8 mouse cellular contexts compared by ENCODE assay signal in the genomic region with DNA sequence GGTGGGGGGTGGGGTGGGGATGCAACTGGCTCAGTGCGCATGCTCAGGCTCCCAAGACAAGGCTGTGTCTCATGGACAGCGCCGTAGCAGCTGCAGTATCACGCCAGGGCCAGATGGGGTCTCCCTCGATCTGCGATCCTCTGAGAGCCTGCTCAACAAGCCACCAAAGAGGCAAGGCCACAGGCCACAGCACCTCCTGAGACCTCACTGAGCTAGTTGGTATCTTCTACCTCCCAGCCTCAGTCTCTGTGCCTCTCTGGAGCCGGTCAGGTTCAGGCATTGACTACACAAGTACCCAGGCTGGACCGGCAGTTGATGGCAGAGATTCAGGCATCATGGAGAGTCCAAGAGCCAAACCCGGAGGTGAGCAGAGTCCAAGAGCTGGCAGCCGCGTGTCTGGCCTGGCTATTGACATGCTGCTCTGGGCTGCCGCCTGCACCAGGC. TPM values are rescaled to one million over a fixed set of nuclear protein-coding genes. Genes with fewer than 3 reads are reported as not detected.
A peak's percentile ranks its signal among the peaks of the same experiment; 100 is the strongest.
DNase-seq lines count a peak whose midpoint lies in the region; ATAC-seq and TF ChIP-seq lines count a peak whose summit lies in the region.

No protein-coding gene starts in this region.

- H3K9me3 ChIP-seq in embryonic facial prominence, embryonic 14.5 days (ENCODE audit: control insufficient read depth, low read length): no peaks in the 10 kb centered on the region
- no peaks in the 10 kb centered on the region for H3K9me3 ChIP-seq in limb, embryonic 11.5 days (ENCODE audit: control insufficient read depth, low read length)
- H3K9me3 ChIP-seq in midbrain, postnatal 0 days (ENCODE audit: low read length): no peaks in the 10 kb centered on the region
- no peaks in the 10 kb centered on the region for H3K9me3 ChIP-seq in stomach, embryonic 15.5 days

- DNase-seq in 3T3-L1 (ENCODE audit: low read depth, low spot score): peak; percentile 64
- peak; percentile 94 for DNase-seq in embryonic facial prominence, embryonic 14.5 days (ENCODE audit: low spot score)
- peak; percentile 58 to 60 for DNase-seq in heart, adult 9 months (ENCODE audit: low spot score in 2 of 2)
- peak; percentile 80 to 91 for DNase-seq in kidney, adult 8-10 months
- DNase-seq in limb, embryonic 11.5 days (ENCODE audit: low spot score): peak; percentile 92
- peak; percentile 97 for DNase-seq in midbrain, postnatal 0 days (ENCODE audit: low spot score)

- WGBS in bone marrow, adult 2 months: 31% methylated on average over 12 of the region's 12 CpGs
- WGBS in embryonic facial prominence, embryonic 14.5 days: 26% methylated on average over 12 of the region's 12 CpGs
- WGBS in limb, embryonic 11.5 days: 30% methylated on average over 12 of the region's 12 CpGs
- 27% methylated on average over 12 of the region's 12 CpGs for WGBS in midbrain, postnatal 0 days
- 28% methylated on average over 12 of the region's 12 CpGs for WGBS in stomach, embryonic 15.5 days

- TF ChIP-seq CTCF in bone marrow, adult 2 months (IDR thresholded peaks at IDR 0.05; ENCODE audit: control insufficient read depth, insufficient read depth, low read length): peak; percentile 57
- peak; percentile 92 for TF ChIP-seq CTCF in midbrain, postnatal 0 days (IDR thresholded peaks at IDR 0.05)

- no peaks in the 10 kb centered on the region for H3K36me3 ChIP-seq in embryonic facial prominence, embryonic 14.5 days (ENCODE audit: control insufficient read depth, insufficient read depth, low read length)
- H3K36me3 ChIP-seq in limb, embryonic 11.5 days (ENCODE audit: control insufficient read depth, insufficient read depth, low read length): no peaks in the 10 kb centered on the region
- no peaks in the 10 kb centered on the region for H3K36me3 ChIP-seq in midbrain, postnatal 0 days (ENCODE audit: insufficient read depth, low read length)
- no peaks in the 10 kb centered on the region for H3K36me3 ChIP-seq in stomach, embryonic 15.5 days

- no peak for TF ChIP-seq POLR2A in bone marrow, adult 2 months (IDR thresholded peaks at IDR 0.05; ENCODE audit: borderline replicate concordance, control insufficient read depth, low read depth, low read length)

- peak overlapping the region; percentile 18 for H3K4me2 ChIP-seq in embryonic facial prominence, embryonic 14.5 days (ENCODE audit: low read depth, low read length)
- H3K4me2 ChIP-seq in limb, embryonic 11.5 days (ENCODE audit: low read depth, severe bottlenecking): no peak overlapping the region
- H3K4me2 ChIP-seq in midbrain, postnatal 0 days (ENCODE audit: low read depth, low read length, poor library complexity, severe bottlenecking): peak overlapping the region; percentile 34
- peak overlapping the region; percentile 27; the same call in 1 of the 2 replicates for H3K4me2 ChIP-seq in stomach, embryonic 15.5 days

- H3K27me3 ChIP-seq in embryonic facial prominence, embryonic 14.5 days (replicated peaks; ENCODE audit: control insufficient read depth, insufficient read depth, low read length): no peaks in the 10 kb centered on the region; the same call in 1 of the 2 replicates
- H3K27me3 ChIP-seq in limb, embryonic 11.5 days (ENCODE audit: control insufficient read depth, insufficient read depth, low read length): no peaks in the 10 kb centered on the region
- no peaks in the 10 kb centered on the region for H3K27me3 ChIP-seq in midbrain, postnatal 0 days (ENCODE audit: insufficient read depth, low read length)
- 0 out of 2 replicates have a peak, but pooled peaks cover 4% of the 10 kb centered on the region for H3K27me3 ChIP-seq in stomach, embryonic 15.5 days (replicated peaks)

- no peak overlapping the region for H3K27ac ChIP-seq in bone marrow, adult 2 months (ENCODE audit: control insufficient read depth, insufficient read depth, low read depth, low read length, poor library complexity)
- no peak overlapping the region for H3K27ac ChIP-seq in embryonic facial prominence, embryonic 14.5 days (replicated peaks; ENCODE audit: low read depth, low read length)
- H3K27ac ChIP-seq in limb, embryonic 11.5 days (replicated peaks; ENCODE audit: low read depth, low read length): no peak overlapping the region
- H3K27ac ChIP-seq in midbrain, postnatal 0 days (ENCODE audit: low read depth, low read length): peak overlapping the region; percentile 68
- H3K27ac ChIP-seq in stomach, embryonic 15.5 days: no peak overlapping the region

- no peaks in the 10 kb centered on the region for H3K4me1 ChIP-seq in bone marrow, adult 2 months (ENCODE audit: control insufficient read depth, insufficient read depth, low read length)
- no peaks in the 10 kb centered on the region for H3K4me1 ChIP-seq in embryonic facial prominence, embryonic 14.5 days (ENCODE audit: control insufficient read depth, insufficient read depth, low read length)
- no peaks in the 10 kb centered on the region for H3K4me1 ChIP-seq in limb, embryonic 11.5 days (ENCODE audit: control insufficient read depth, insufficient read depth, low read length)
- H3K4me1 ChIP-seq in midbrain, postnatal 0 days (ENCODE audit: insufficient read depth, low read length): peaks cover 7% of the 10 kb centered on the region; the same call in 1 of the 2 replicates
- 0 out of 2 replicates have a peak, but pooled peaks cover 6% of the 10 kb centered on the region for H3K4me1 ChIP-seq in stomach, embryonic 15.5 days

- H3K4me3 ChIP-seq in bone marrow, adult 2 months (replicated peaks; ENCODE audit: control insufficient read depth, low read depth, low read length): no peak overlapping the region
- H3K4me3 ChIP-seq in embryonic facial prominence, embryonic 14.5 days (ENCODE audit: low read depth, low read length): no peak overlapping the region
- H3K4me3 ChIP-seq in limb, embryonic 11.5 days (ENCODE audit: low read depth, low read length): no peak overlapping the region
- H3K4me3 ChIP-seq in midbrain, postnatal 0 days (ENCODE audit: low read depth, low read length): no peak overlapping the region
- no peak overlapping the region for H3K4me3 ChIP-seq in stomach, embryonic 15.5 days (replicated peaks)

- peak overlapping the region; percentile 26; the same call in 1 of the 2 replicates for H3K9ac ChIP-seq in embryonic facial prominence, embryonic 14.5 days (ENCODE audit: low read depth, low read length)
- H3K9ac ChIP-seq in limb, embryonic 11.5 days (ENCODE audit: low read length): no peak overlapping the region
- no peak overlapping the region; the same call in 1 of the 2 replicates for H3K9ac ChIP-seq in midbrain, postnatal 0 days (replicated peaks; ENCODE audit: low read length, poor library complexity, severe bottlenecking)
- H3K9ac ChIP-seq in stomach, embryonic 15.5 days: no peak overlapping the region

- peak; percentile 91 for ATAC-seq in embryonic facial prominence, embryonic 14.5 days (ENCODE audit: low read depth)
- ATAC-seq in limb, embryonic 11.5 days (ENCODE audit: insufficient number of reproducible peaks, low FRiP score, low TSS enrichment, low read depth): peak; percentile 63; the same call in 1 of the 2 replicates
- ATAC-seq in midbrain, postnatal 0 days (ENCODE audit: low FRiP score): peak; percentile 88
- ATAC-seq in stomach, embryonic 15.5 days (ENCODE audit: insufficient read depth, low FRiP score, low read depth): peak; percentile 57; the same call in 1 of the 2 replicates

RNA-seq across cellular contexts. Expression of a gene that starts 11.4 kb away (rescaled TPM):
- polyA plus RNA-seq in bone marrow, adult 2 months (2011; ENCODE audit: insufficient read depth, insufficient read length, low replicate concordance, missing spikeins): 1.0 TPM in 1 of 2 replicates, not detected in the other
- 4.0 and 4.9 TPM in 2 replicates for polyA plus RNA-seq in embryonic facial prominence, embryonic 14.5 days (2014; fragmentation: Nextera tagmentation; extraction: Ambion mirVana)
- 0.67 and 0.73 TPM in 2 replicates for polyA plus RNA-seq in limb, embryonic 11.5 days (2014; fragmentation: Nextera tagmentation; extraction: Ambion mirVana)
- total RNA-seq in midbrain, postnatal 0 days (2014; rRNA removed): 63.2 and 70.2 TPM in 2 replicates
- polyA plus RNA-seq in midbrain, postnatal 0 days (2015; fragmentation: Nextera tagmentation; extraction: Ambion mirVana): 109 and 110 TPM in 2 replicates
- 3.9 and 4.6 TPM in 2 replicates for polyA plus RNA-seq in stomach, embryonic 15.5 days (2015; fragmentation: Nextera tagmentation; extraction: Ambion mirVana)

Comparison
In these comparisons a context has a peak if more than half of its experiments do, and no peak if none do; other contexts are left out.
1. RNA of a gene that starts 11.4 kb away (polyA plus RNA-seq): 109 to 110 TPM in midbrain, postnatal 0 days; 3.9 to 4.6 TPM in stomach, embryonic 15.5 days, 4.0 to 4.9 TPM in embryonic facial prominence, embryonic 14.5 days, 1.0 TPM in bone marrow, adult 2 months and 0.67 to 0.73 TPM in limb, embryonic 11.5 days; every median in the first group is over 10 times any median in the second.
2. Peak in every context shown above with its lines, with median percentiles within 50 percentile points of each other: DNase-seq and ATAC-seq.